Comparison of ENCODE assay signal across 8 mouse cellular contexts in genomic region chr7:29180854-29181236, GRCm38 (mm10). TPM values are rescaled to one million over a fixed set of nuclear protein-coding genes. Genes with fewer than 3 reads are reported as not detected.
A peak's percentile ranks its signal among the peaks of the same experiment; 100 is the strongest.
DNase-seq lines count a peak whose midpoint lies in the region; ATAC-seq and TF ChIP-seq lines count a peak whose summit lies in the region.

No protein-coding gene starts in this region.

- no peak for TF ChIP-seq POLR2A in testis, adult 2 months (IDR thresholded peaks at IDR 0.05; ENCODE audit: control insufficient read depth, low read depth, low read length)

- no peak for TF ChIP-seq CTCF in testis, adult 2 months (IDR thresholded peaks at IDR 0.05; ENCODE audit: control insufficient read depth, insufficient read depth, insufficient replicate concordance, low read depth, low read length)
- TF ChIP-seq CTCF in stomach, postnatal 0 days (IDR thresholded peaks at IDR 0.05; ENCODE audit: low read depth) = no peak

- H3K9me3 ChIP-seq in liver, embryonic 12.5 days (replicated peaks) = no peaks in the 10 kb centered on the region
- H3K9me3 ChIP-seq in stomach, postnatal 0 days (ENCODE audit: control insufficient read depth, low read length) = no peaks in the 10 kb centered on the region

- H3K27me3 ChIP-seq in testis, adult 2 months (ENCODE audit: control insufficient read depth, insufficient read depth, low read length) = no peaks in the 10 kb centered on the region
- H3K27me3 ChIP-seq in liver, embryonic 12.5 days (replicated peaks) = no peaks in the 10 kb centered on the region
- H3K27me3 ChIP-seq in stomach, postnatal 0 days (ENCODE audit: control insufficient read depth, insufficient read depth, low read length) = no peaks in the 10 kb centered on the region

- peak; percentile 87 for DNase-seq in heart, adult 11 months
- DNase-seq in heart, postnatal 36 days = no peak
- DNase-seq in testis, postnatal 10 days (ENCODE audit: low spot score) = no peak
- no peak for DNase-seq in stomach, postnatal 0 days (ENCODE audit: low spot score)
- DNase-seq in embryo, embryonic 10.5 days (ENCODE audit: low spot score) = no peak
- no peak for DNase-seq in right cerebral cortex, adult 2 months (ENCODE audit: low spot score in 2 of 2)

- TF ChIP-seq EP300 in stomach, postnatal 0 days (optimal IDR thresholded peaks at IDR 0.05) = no peak

- H3K27ac ChIP-seq in testis, adult 2 months (ENCODE audit: control insufficient read depth, insufficient read depth, low read depth, low read length) = peak overlapping the region; percentile 99
- H3K27ac ChIP-seq in liver, embryonic 12.5 days = no peak overlapping the region
- H3K27ac ChIP-seq in stomach, postnatal 0 days (replicated peaks) = no peak overlapping the region

- 0 out of 2 replicates have a peak overlapping the region, but pooled peaks have one; percentile 86 for H3K9ac ChIP-seq in liver, embryonic 12.5 days
- no peak overlapping the region for H3K9ac ChIP-seq in stomach, postnatal 0 days (ENCODE audit: low read length)

- H3K36me3 ChIP-seq in testis, adult 2 months (ENCODE audit: control insufficient read depth, insufficient read depth, low read length) = no peaks in the 10 kb centered on the region; the same call in none of the 2 replicates
- peaks cover 27% of the 10 kb centered on the region for H3K36me3 ChIP-seq in liver, embryonic 12.5 days
- H3K36me3 ChIP-seq in stomach, postnatal 0 days (ENCODE audit: control insufficient read depth, insufficient read depth, low read length) = 0 out of 2 replicates have a peak, but pooled peaks cover 3% of the 10 kb centered on the region

- H3K4me1 ChIP-seq in testis, adult 2 months (ENCODE audit: control insufficient read depth, insufficient read depth, low read length) = peaks cover 7% of the 10 kb centered on the region
- peaks cover 24% of the 10 kb centered on the region for H3K4me1 ChIP-seq in liver, embryonic 12.5 days
- peaks cover 4% of the 10 kb centered on the region; the same call in 1 of the 2 replicates for H3K4me1 ChIP-seq in stomach, postnatal 0 days (replicated peaks; ENCODE audit: control insufficient read depth, insufficient read depth)

- intact Hi-C loops in heart, postnatal 36 days (cut with DNase I) = loop anchor here (2.0 to 5.0 kb wide), 3 partner anchors 51 to 116 kb away; partner anchors contain the start of gene Kcnk6

- H3K4me2 ChIP-seq in liver, embryonic 12.5 days = peak overlapping the region; percentile 88
- peak overlapping the region; percentile 42 for H3K4me2 ChIP-seq in stomach, postnatal 0 days (replicated peaks; ENCODE audit: low read depth)

- 0 out of 2 replicates have a peak, but pooled peaks have one; percentile 8 for ATAC-seq in liver, embryonic 12.5 days
- no peak for ATAC-seq in stomach, postnatal 0 days (ENCODE audit: low FRiP score, low TSS enrichment)

- WGBS in liver, embryonic 12.5 days (ENCODE audit: insufficient replicate concordance) = 37% methylated on average over 5 of the region's 5 CpGs
- WGBS in stomach, postnatal 0 days = 42% methylated on average over 5 of the region's 5 CpGs

- H3K4me3 ChIP-seq in testis, adult 2 months (ENCODE audit: control insufficient read depth, low read depth, low read length) = peak overlapping the region; percentile 100
- peak overlapping the region; percentile 84 for H3K4me3 ChIP-seq in liver, embryonic 12.5 days
- peak overlapping the region; percentile 81 for H3K4me3 ChIP-seq in stomach, postnatal 0 days (ENCODE audit: low read depth, low read length)

RNA-seq across cellular contexts. Expression of gene Psmd8, which starts 0.3 kb away (rescaled TPM):
- 100 to 1,000 TPM; 130 to 132 TPM for total RNA-seq in heart, postnatal 36 days (2021)
- 362 and 383 TPM in 2 replicates for polyA plus RNA-seq in testis, adult 2 months (2012; rRNA removed)
- 170 and 180 TPM in 2 replicates for polyA plus RNA-seq in liver, embryonic 12.5 days (2016; fragmentation: Nextera tagmentation; extraction: Ambion mirVana)
- polyA plus RNA-seq in stomach, postnatal 0 days (2015; fragmentation: Nextera tagmentation; extraction: Ambion mirVana) = 262 and 269 TPM in 2 replicates

RNA-seq across cellular contexts. Expression of gene Spred3, which starts 10.6 kb away (rescaled TPM):
- under 1 TPM; 0.44 to 0.89 TPM for total RNA-seq in heart, postnatal 36 days (2021)
- polyA plus RNA-seq in testis, adult 2 months (2012; rRNA removed) = 40.9 and 41.8 TPM in 2 replicates
- polyA plus RNA-seq in liver, embryonic 12.5 days (2016; fragmentation: Nextera tagmentation; extraction: Ambion mirVana) = 0.72 TPM in 2 replicates
- 0.95 and 1.0 TPM in 2 replicates for polyA plus RNA-seq in stomach, postnatal 0 days (2015; fragmentation: Nextera tagmentation; extraction: Ambion mirVana)

RNA-seq across cellular contexts. Expression of gene Ggn, which starts 10.8 kb away (rescaled TPM):
- total RNA-seq in heart, postnatal 36 days (2021) = under 1 TPM; 0.19 to 0.31 TPM
- 506 and 536 TPM in 2 replicates for polyA plus RNA-seq in testis, adult 2 months (2012; rRNA removed)
- 0.07 and 0.26 TPM in 2 replicates for polyA plus RNA-seq in liver, embryonic 12.5 days (2016; fragmentation: Nextera tagmentation; extraction: Ambion mirVana)
- 0.29 and 0.46 TPM in 2 replicates for polyA plus RNA-seq in stomach, postnatal 0 days (2015; fragmentation: Nextera tagmentation; extraction: Ambion mirVana)

RNA-seq across cellular contexts. Expression of gene Fam98c, which starts 24.8 kb away (rescaled TPM):
- total RNA-seq in heart, postnatal 36 days (2021) = 10 to 100 TPM; 10.6 to 12.0 TPM
- polyA plus RNA-seq in testis, adult 2 months (2012; rRNA removed) = 194 and 338 TPM in 2 replicates
- polyA plus RNA-seq in liver, embryonic 12.5 days (2016; fragmentation: Nextera tagmentation; extraction: Ambion mirVana) = 12.4 and 12.5 TPM in 2 replicates
- polyA plus RNA-seq in stomach, postnatal 0 days (2015; fragmentation: Nextera tagmentation; extraction: Ambion mirVana) = 32.8 and 38.8 TPM in 2 replicates

RNA-seq across cellular contexts. Expression of gene Catsperg1, which starts 33.0 kb away (rescaled TPM):
- under 1 TPM; 0.31 to 0.51 TPM for total RNA-seq in heart, postnatal 36 days (2021)
- polyA plus RNA-seq in testis, adult 2 months (2012; rRNA removed) = 222 and 254 TPM in 2 replicates
- polyA plus RNA-seq in liver, embryonic 12.5 days (2016; fragmentation: Nextera tagmentation; extraction: Ambion mirVana) = 0.26 and 0.48 TPM in 2 replicates
- polyA plus RNA-seq in stomach, postnatal 0 days (2015; fragmentation: Nextera tagmentation; extraction: Ambion mirVana) = 0.29 and 0.65 TPM in 2 replicates

Comparison
In these comparisons a context has a peak if more than half of its experiments do, and no peak if none do; other contexts are left out.
1. RNA of gene Spred3, which starts 10.6 kb away (polyA plus RNA-seq): 40.9 to 41.8 TPM in testis, adult 2 months; 0.95 to 1.0 TPM in stomach, postnatal 0 days and 0.72 TPM in liver, embryonic 12.5 days; every median in the first group is over 10 times any median in the second.
2. RNA of gene Ggn, which starts 10.8 kb away (polyA plus RNA-seq): 506 to 536 TPM in testis, adult 2 months; 0.29 to 0.46 TPM in stomach, postnatal 0 days and 0.07 to 0.26 TPM in liver, embryonic 12.5 days; every median in the first group is over 100 times any median in the second.
3. Peak in every context shown above with its lines, with median percentiles within 50 percentile points of each other: H3K4me3 ChIP-seq.